Mouse (Mus musculus) neural tube, embryonic 13.5 days (tissue): ENCODE results near the gene Trpm2. TPM values are rescaled to one million over a fixed set of nuclear protein-coding genes. Genes with fewer than 3 reads are reported as not detected.

Experiments used
- ATAC-seq: fragments of 200-750 bp; cut with Nextera tagmentation; 2 replicates; pipeline ENCODE4 v1.8.0; 2017; ENCODE audit warnings: low read depth, mild to moderate bottlenecking, moderate TSS enrichment, moderate library complexity
- H3K27ac ChIP-seq: fragments of 300-500 bp; sonication (generic); replicated peaks from 2 replicates; pipeline ENCODE4 v1.5.1; 2015; ENCODE audit warnings: moderate library complexity, mild to moderate bottlenecking, inconsistent platforms
- H3K27me3 ChIP-seq: fragments of 300-500 bp; sonication (generic); 2 replicates; pipeline ENCODE4 v1.6.1; 2015; ENCODE audit warnings: mild to moderate bottlenecking, inconsistent platforms
- H3K36me3 ChIP-seq: fragments of 300-500 bp; sonication (generic); 2 replicates; pipeline ENCODE4 v1.6.1; 2015; ENCODE audit warnings: mild to moderate bottlenecking, inconsistent platforms
- H3K4me1 ChIP-seq: fragments of 300-500 bp; sonication (generic); replicated peaks from 2 replicates; pipeline ENCODE4 v1.6.1; 2015; ENCODE audit warnings: inconsistent platforms
- H3K4me2 ChIP-seq: fragments of 300-500 bp; sonication (generic); 2 replicates; pipeline ENCODE4 v1.6.1; 2015; ENCODE audit warnings: inconsistent platforms, mild to moderate bottlenecking, moderate library complexity
- H3K4me3 ChIP-seq: fragments of 300-500 bp; sonication (generic); 2 replicates; pipeline ENCODE4 v1.5.1; 2015; ENCODE audit warnings: mild to moderate bottlenecking, inconsistent platforms
- H3K9ac ChIP-seq: fragments of 300-500 bp; sonication (generic); 2 replicates; pipeline ENCODE4 v1.6.1; 2015; ENCODE audit warnings: moderate library complexity, mild to moderate bottlenecking, inconsistent platforms
- H3K9me3 ChIP-seq: fragments of 300-500 bp; sonication (generic); 2 replicates; pipeline ENCODE4 v1.6.1; 2016; ENCODE audit warnings: inconsistent platforms
- WGBS: fragments of 180-500 bp; shearing (Covaris S2); methylation state at CpG from one replicate; pipeline ENCODE4 v1.1.7; 2015; 5-methylcytosine and 5-hydroxymethylcytosine counted together
- polyA plus RNA-seq: library from polyadenylated mRNA; unstranded; fragments of >200 nt; fragmentation: Nextera tagmentation; extraction: Ambion mirVana; gene quantifications from 2 replicates; pipeline ENCODE4 v1.2.1, GENCODE M21; 2015

Gene Trpm2
- polyA plus RNA-seq, 1 experiment from 2014 or later: 4.1 TPM

GRCm38 (mm10) chr10:78007203-78007602, 36.8 kb upstream of the Trpm2 start:
- no peak for ATAC-seq
- H3K4me1 ChIP-seq: peaks cover 33% of the 10 kb centered on the region
- no peaks in the 10 kb centered on the region for H3K27me3 ChIP-seq
- peak overlapping the region; percentile 90 for H3K9ac ChIP-seq
- H3K4me2 ChIP-seq: peak overlapping the region; percentile 75
- WGBS: 24% methylated on average over 7 of the region's 7 CpGs
- peaks cover 8% of the 10 kb centered on the region for H3K36me3 ChIP-seq
- no peaks in the 10 kb centered on the region for H3K9me3 ChIP-seq
- H3K27ac ChIP-seq: no peak overlapping the region
- H3K4me3 ChIP-seq: no peak overlapping the region

GRCm38 (mm10) chr10:78005791-78006438, 35.6 kb upstream of the Trpm2 start:
- H3K36me3 ChIP-seq: peaks cover 20% of the 10 kb centered on the region
- no peaks in the 10 kb centered on the region for H3K27me3 ChIP-seq
- H3K9ac ChIP-seq: peak overlapping the region; percentile 90; the same call in 1 of the 2 replicates
- no peak overlapping the region for H3K27ac ChIP-seq
- H3K4me2 ChIP-seq: no peak overlapping the region
- no peak for ATAC-seq
- 90% methylated on average over 4 of the region's 4 CpGs for WGBS
- H3K4me3 ChIP-seq: no peak overlapping the region
- no peaks in the 10 kb centered on the region for H3K9me3 ChIP-seq
- H3K4me1 ChIP-seq: peaks cover 33% of the 10 kb centered on the region

GRCm38 (mm10) chr10:78004479-78005100, 34.2 kb upstream of the Trpm2 start:
- no peaks in the 10 kb centered on the region for H3K9me3 ChIP-seq
- H3K4me3 ChIP-seq: no peak overlapping the region
- H3K27me3 ChIP-seq: no peaks in the 10 kb centered on the region
- no peak overlapping the region for H3K4me2 ChIP-seq
- no peak for ATAC-seq
- peaks cover 33% of the 10 kb centered on the region for H3K36me3 ChIP-seq
- 0 out of 2 replicates have a peak overlapping the region, but pooled peaks have one; percentile 31 for H3K9ac ChIP-seq
- WGBS: 83% methylated on average over 3 of the region's 3 CpGs
- peaks cover 30% of the 10 kb centered on the region for H3K4me1 ChIP-seq
- no peak overlapping the region for H3K27ac ChIP-seq

GRCm38 (mm10) chr10:78002316-78002715, 32.0 kb upstream of the Trpm2 start:
- Histone ChIP-seq H3K27me3 (no peaks in the 10 kb centered on the region), H3K4me3 (no peak overlapping the region), H3K4me2 (no peak overlapping the region), H3K36me3 (peaks cover 55% of the 10 kb centered on the region), H3K27ac (no peak overlapping the region), H3K9ac (no peak overlapping the region), H3K9me3 (no peaks in the 10 kb centered on the region), H3K4me1 (peaks cover 12% of the 10 kb centered on the region)
- ATAC-seq: no peak
- 95% methylated on average over 2 of the region's 2 CpGs for WGBS

- no peak overlapping the region for H3K4me3 ChIP-seq
Measured at GRCm38 (mm10) chr10:78001796-78002195, 31.4 kb upstream of the Trpm2 start.

GRCm38 (mm10) chr10:78000200-78000599, 29.8 kb upstream of the Trpm2 start:
- 93% methylated on average over 5 of the region's 5 CpGs for WGBS
- Histone ChIP-seq H3K36me3 (peaks cover 77% of the 10 kb centered on the region), H3K27me3 (no peaks in the 10 kb centered on the region), H3K4me2 (no peak overlapping the region), H3K9ac (no peak overlapping the region), H3K4me1 (no peaks in the 10 kb centered on the region), H3K27ac (no peak overlapping the region), H3K4me3 (no peak overlapping the region), H3K9me3 (no peaks in the 10 kb centered on the region)
- no peak for ATAC-seq

More at GRCm38 (mm10) chr10:78001796-78002195, 31.4 kb upstream of the Trpm2 start:
- Histone ChIP-seq H3K36me3 (peaks cover 61% of the 10 kb centered on the region), H3K9ac (no peak overlapping the region), H3K4me1 (peaks cover 7% of the 10 kb centered on the region), H3K9me3 (no peaks in the 10 kb centered on the region), H3K4me2 (no peak overlapping the region), H3K27ac (no peak overlapping the region), H3K27me3 (no peaks in the 10 kb centered on the region)
- WGBS: 93% methylated on average over 11 of the region's 11 CpGs
- no peak for ATAC-seq

GRCm38 (mm10) chr10:77995639-77996038, 25.3 kb upstream of the Trpm2 start:
- Histone ChIP-seq H3K9ac (no peak overlapping the region), H3K9me3 (no peaks in the 10 kb centered on the region), H3K4me1 (no peaks in the 10 kb centered on the region), H3K27me3 (no peaks in the 10 kb centered on the region), H3K27ac (no peak overlapping the region), H3K4me2 (no peak overlapping the region), H3K36me3 (peaks cover 95% of the 10 kb centered on the region), H3K4me3 (no peak overlapping the region)
- no peak for ATAC-seq
- 92% methylated on average over 3 of the region's 3 CpGs for WGBS

GRCm38 (mm10) chr10:77985775-77986174, 15.4 kb upstream of the Trpm2 start:
- H3K4me1 ChIP-seq: no peaks in the 10 kb centered on the region
- no peak overlapping the region for H3K27ac ChIP-seq
- H3K9me3 ChIP-seq: no peaks in the 10 kb centered on the region
- no peak for ATAC-seq
- H3K4me2 ChIP-seq: no peak overlapping the region
- peaks cover 59% of the 10 kb centered on the region for H3K36me3 ChIP-seq
- WGBS: 86% methylated on average over 5 of the region's 5 CpGs
- no peak overlapping the region for H3K4me3 ChIP-seq
- H3K9ac ChIP-seq: no peak overlapping the region
- no peaks in the 10 kb centered on the region for H3K27me3 ChIP-seq

- Histone ChIP-seq H3K9ac (no peak overlapping the region), H3K4me2 (no peak overlapping the region), H3K36me3 (peaks cover 54% of the 10 kb centered on the region), H3K9me3 (no peaks in the 10 kb centered on the region), H3K27ac (no peak overlapping the region), H3K27me3 (no peaks in the 10 kb centered on the region), H3K4me3 (no peak overlapping the region), H3K4me1 (no peaks in the 10 kb centered on the region)
- under 1% methylated on average over 4 of the region's 4 CpGs for whole genome bisulfite sequencing
- peak; percentile 52; the same call in 1 of the 2 replicates for ATAC-seq
Measured at GRCm38 (mm10) chr10:77984660-77985059, 14.3 kb upstream of the Trpm2 start.

- H3K9me3 ChIP-seq: no peaks in the 10 kb centered on the region
- 1% methylated on average over 54 of the region's 57 CpGs for WGBS
- peak within 1 kb of the TSS; percentile 86 for H3K27ac ChIP-seq
Measured at GRCm38 (mm10) chr10:77978351-77979350, 8.3 kb upstream of the Trpm2 start, which contains the start of gene 1810043G02Rik. Gene 1810043G02Rik, plus strand, starts transcription at chr10:77978524.

GRCm38 (mm10) chr10:77976458-77977150, 6.2 kb upstream of the Trpm2 start:
- WGBS: 71% methylated on average over 8 of the region's 8 CpGs
- no peaks in the 10 kb centered on the region for H3K9me3 ChIP-seq
- no peak for ATAC-seq
- H3K27me3 ChIP-seq: no peaks in the 10 kb centered on the region
- H3K4me2 ChIP-seq: no peak overlapping the region
- peaks cover 13% of the 10 kb centered on the region for H3K4me1 ChIP-seq
- peaks cover 12% of the 10 kb centered on the region; the same call in 1 of the 2 replicates for H3K36me3 ChIP-seq
- no peak overlapping the region for H3K9ac ChIP-seq
- H3K4me3 ChIP-seq: no peak overlapping the region
- H3K27ac ChIP-seq: no peak overlapping the region

More at GRCm38 (mm10) chr10:77978351-77979350, 8.3 kb upstream of the Trpm2 start, which contains the start of gene 1810043G02Rik:
- ATAC-seq: peak; percentile 96
- peak within 1 kb of the TSS; percentile 84 for H3K9ac ChIP-seq
- peak within 1 kb of the TSS; percentile 78 for H3K4me2 ChIP-seq
- H3K4me1 ChIP-seq: peaks cover 13% of the 10 kb centered on the region
- no peaks in the 10 kb centered on the region for H3K27me3 ChIP-seq
- H3K4me3 ChIP-seq: peak within 1 kb of the TSS; percentile 70
- peaks cover 23% of the 10 kb centered on the region; the same call in 1 of the 2 replicates for H3K36me3 ChIP-seq
